Comparison of ENCODE assay signal across 24 mouse cellular contexts in the genomic region with DNA sequence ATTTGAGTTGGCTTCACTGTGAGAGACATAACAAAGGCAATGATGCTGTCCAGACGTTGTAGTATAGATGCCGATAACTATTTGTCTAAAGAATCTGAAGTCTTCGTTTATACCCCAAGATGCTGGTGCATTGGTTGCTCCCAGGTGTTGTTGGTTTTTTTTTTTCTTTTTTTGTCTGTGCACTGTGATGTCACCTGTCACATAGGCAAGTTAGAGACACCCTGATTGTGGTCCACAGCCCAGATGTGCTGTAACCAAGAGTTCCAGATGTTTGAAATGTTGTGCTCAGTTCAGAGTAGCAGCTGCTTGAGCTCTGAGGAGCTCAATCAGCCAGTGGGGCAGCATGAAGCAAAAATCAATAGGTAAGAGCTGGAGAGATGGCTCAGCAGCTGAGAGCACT.
"Had no signal": no experiment of that assay in that cellular context is flagged by ENCODE, and none has a peak within 500 bp of the region (broad histone marks: within the 10 kb centered on the region; RNA-seq: fewer than 3 reads in every experiment).

No protein-coding gene starts in this region.

- H3K9ac ChIP-seq: intestine, embryonic 15.5 days; limb, embryonic 13.5 days; liver, embryonic 12.5 days; liver, embryonic 15.5 days; lung, embryonic 15.5 days; midbrain, embryonic 12.5 days; midbrain, embryonic 15.5 days; neural tube, embryonic 12.5 days; neural tube, embryonic 15.5 days; stomach, embryonic 15.5 days had no signal

- H3K27ac ChIP-seq: intestine, embryonic 15.5 days; limb, embryonic 13.5 days; liver, embryonic 12.5 days; liver, embryonic 15.5 days; lung, embryonic 15.5 days; macrophage; midbrain, embryonic 12.5 days; midbrain, embryonic 15.5 days; neural tube, embryonic 12.5 days; neural tube, embryonic 15.5 days; stomach, embryonic 15.5 days had no signal

- H3K9me3 ChIP-seq: intestine, embryonic 15.5 days; liver, embryonic 12.5 days; liver, embryonic 15.5 days; lung, embryonic 15.5 days; midbrain, embryonic 12.5 days; midbrain, embryonic 15.5 days; neural tube, embryonic 12.5 days; neural tube, embryonic 15.5 days; stomach, embryonic 15.5 days had no signal

- H3K4me3 ChIP-seq: intestine, embryonic 15.5 days; left cerebral cortex, adult 2 months; limb, embryonic 13.5 days; liver, embryonic 12.5 days; liver, embryonic 15.5 days; lung, embryonic 15.5 days; midbrain, embryonic 12.5 days; midbrain, embryonic 15.5 days; neural tube, embryonic 12.5 days; neural tube, embryonic 15.5 days; stomach, embryonic 15.5 days had no signal

- DNase-seq: kidney, adult 11 months; kidney, adult 8-10 months; kidney, postnatal 14 days; kidney, postnatal 4 days; layer of hippocampus, postnatal 36 days; liver; lung, adult 18-20 months; retina, postnatal 1 day; right cerebral cortex, postnatal 25 days; spleen, adult 18-20 months; thymus, postnatal 14 days; thymus, postnatal 4 days had no signal

- H3K36me3 ChIP-seq: intestine, embryonic 15.5 days; limb, embryonic 13.5 days; liver, embryonic 12.5 days; liver, embryonic 15.5 days; lung, embryonic 15.5 days; midbrain, embryonic 12.5 days; midbrain, embryonic 15.5 days; neural tube, embryonic 12.5 days; neural tube, embryonic 15.5 days; stomach, embryonic 15.5 days had no signal

- H3K27me3 ChIP-seq: intestine, embryonic 15.5 days; limb, embryonic 13.5 days; liver, embryonic 12.5 days; liver, embryonic 15.5 days; lung, embryonic 15.5 days; midbrain, embryonic 12.5 days; midbrain, embryonic 15.5 days; neural tube, embryonic 12.5 days; neural tube, embryonic 15.5 days; stomach, embryonic 15.5 days had no signal

- H3K4me2 ChIP-seq: intestine, embryonic 15.5 days; limb, embryonic 13.5 days; liver, embryonic 12.5 days; liver, embryonic 15.5 days; lung, embryonic 15.5 days; midbrain, embryonic 12.5 days; midbrain, embryonic 15.5 days; neural tube, embryonic 12.5 days; neural tube, embryonic 15.5 days; stomach, embryonic 15.5 days had no signal

- ATAC-seq: intestine, embryonic 15.5 days; liver, embryonic 12.5 days; midbrain, embryonic 15.5 days had no signal
